Mouse (Mus musculus): ENCODE measurements around the gene Best1.

Best1 gene

GRCm38 (mm10) chr19:10022414-10023303 lies 21.2 kb upstream of the Best1 start:
- no peak for DNase-seq (ENCODE audit: low read depth, low spot score)

GRCm38 (mm10) chr19:10021981-10022380 lies 20.5 kb upstream of the Best1 start:
- DNase-seq (ENCODE audit: low read depth, low spot score) = no peak

DNA sequence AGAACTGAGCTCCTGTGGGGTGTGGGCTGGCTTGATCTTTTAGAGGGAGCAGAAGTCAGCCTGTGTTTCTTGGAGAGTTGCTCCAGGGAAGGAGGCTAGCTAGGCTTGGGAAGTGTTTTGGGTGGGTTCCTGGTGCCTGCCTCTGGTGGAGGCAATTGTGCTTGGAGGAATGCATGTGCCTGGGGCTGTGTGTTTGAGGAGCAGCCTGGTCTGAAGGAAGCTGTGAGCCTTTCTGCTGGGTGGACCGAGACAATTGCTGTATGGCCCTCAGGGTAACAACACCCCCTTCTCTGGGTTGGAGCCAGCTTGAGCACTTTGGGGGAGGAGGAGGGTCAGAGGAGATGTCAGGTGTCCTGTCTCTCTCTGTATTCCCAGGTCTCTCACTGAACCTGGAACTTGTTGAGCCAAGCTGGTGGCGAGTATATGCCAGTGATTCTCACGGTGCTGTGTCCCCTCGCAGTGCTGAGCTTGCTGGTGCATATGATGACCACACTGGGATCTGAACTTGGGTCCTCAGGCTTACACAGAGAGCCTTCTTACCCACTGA lies 17.9 kb upstream of the Best1 start:
- DNase-seq (ENCODE audit: low read depth, low spot score) = no peak

DNA sequence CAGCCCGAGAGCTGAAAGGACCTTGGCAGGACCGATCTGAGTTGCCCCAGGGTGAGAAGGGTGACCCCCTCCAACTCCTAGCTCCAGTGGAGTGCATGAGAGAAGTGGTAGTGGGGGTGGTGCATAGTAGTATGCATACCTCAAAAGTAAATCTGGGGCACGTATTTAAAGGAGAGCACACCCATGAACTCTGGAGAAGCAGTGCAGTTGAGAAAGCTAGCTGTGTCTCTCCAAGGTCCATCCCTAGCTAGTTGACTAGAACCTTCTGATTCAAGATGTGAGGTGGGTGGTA lies 17.0 kb upstream of the Best1 start:
- DNase-seq (ENCODE audit: low read depth, low spot score) = no peak

GRCm38 (mm10) chr19:10017637-10018526 lies 16.4 kb upstream of the Best1 start:
- DNase-seq (ENCODE audit: low read depth, low spot score) = peak; percentile 76

DNA sequence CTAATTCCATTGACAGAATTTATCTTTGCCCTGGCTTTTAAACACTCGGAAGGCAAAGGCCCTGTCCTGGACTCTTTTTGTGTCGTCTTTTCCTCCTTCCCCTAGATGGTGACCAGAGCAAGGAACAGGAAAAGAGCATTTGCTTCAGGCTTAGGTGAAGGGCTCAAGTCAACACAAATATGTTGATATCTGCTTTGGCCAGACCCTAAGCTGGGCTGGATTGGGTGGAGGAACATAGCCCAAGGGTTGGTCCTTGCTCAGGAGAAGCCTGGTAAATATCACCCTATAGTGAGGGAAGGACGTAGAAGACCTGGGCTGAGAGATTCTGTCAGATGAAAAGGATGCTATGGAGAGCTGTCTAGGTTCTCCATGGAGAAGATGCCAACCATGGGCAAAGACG lies 14.7 kb upstream of the Best1 start:
- no peak for DNase-seq (ENCODE audit: low read depth, low spot score)

DNA sequence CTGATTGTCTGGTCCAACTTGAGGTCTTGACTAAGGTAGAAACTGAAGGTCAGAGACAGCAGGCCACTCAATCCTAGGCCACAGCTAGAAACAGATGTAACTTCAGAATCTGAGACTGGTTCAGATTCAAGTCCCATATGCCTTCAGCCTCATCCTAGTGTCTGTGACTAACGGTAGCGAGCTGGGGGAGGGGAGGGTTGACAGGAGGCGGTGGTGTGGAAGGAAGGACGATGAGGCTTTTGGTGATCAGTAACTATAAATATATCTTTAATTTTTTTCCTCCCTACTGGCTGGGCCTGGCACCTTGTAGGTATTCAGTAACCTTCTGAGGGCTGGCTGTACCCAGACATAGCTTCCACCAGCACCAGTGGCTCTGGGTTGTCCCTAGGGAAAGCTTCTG lies 14.0 kb upstream of the Best1 start:
- no peak for DNase-seq (ENCODE audit: low read depth, low spot score)

DNA sequence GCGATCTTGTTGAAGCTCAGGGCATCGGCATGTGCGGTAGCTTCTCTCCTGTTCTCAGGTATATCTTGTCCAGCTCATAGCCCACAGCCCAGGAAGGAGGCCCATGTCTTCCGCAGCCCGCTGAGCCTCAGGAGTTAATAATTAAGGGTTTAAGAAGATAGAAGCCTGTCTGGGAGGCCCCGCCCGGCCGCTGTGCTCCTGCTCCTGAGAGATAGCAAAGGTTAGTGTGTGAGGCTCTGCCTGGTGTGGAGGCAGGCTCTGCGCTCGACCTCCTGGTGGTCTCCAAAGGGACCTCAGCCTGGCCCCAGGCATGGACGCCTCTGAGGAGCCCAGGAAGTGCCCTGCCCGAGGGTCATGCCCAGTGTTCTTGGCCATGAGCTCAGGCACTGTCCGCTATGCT lies 13.4 kb upstream of the Best1 start:
- no peak for DNase-seq (ENCODE audit: low read depth, low spot score)

GRCm38 (mm10) chr19:10013913-10014312 lies 12.5 kb upstream of the Best1 start:
- peak; percentile 90 for DNase-seq (ENCODE audit: low read depth, low spot score)

DNA sequence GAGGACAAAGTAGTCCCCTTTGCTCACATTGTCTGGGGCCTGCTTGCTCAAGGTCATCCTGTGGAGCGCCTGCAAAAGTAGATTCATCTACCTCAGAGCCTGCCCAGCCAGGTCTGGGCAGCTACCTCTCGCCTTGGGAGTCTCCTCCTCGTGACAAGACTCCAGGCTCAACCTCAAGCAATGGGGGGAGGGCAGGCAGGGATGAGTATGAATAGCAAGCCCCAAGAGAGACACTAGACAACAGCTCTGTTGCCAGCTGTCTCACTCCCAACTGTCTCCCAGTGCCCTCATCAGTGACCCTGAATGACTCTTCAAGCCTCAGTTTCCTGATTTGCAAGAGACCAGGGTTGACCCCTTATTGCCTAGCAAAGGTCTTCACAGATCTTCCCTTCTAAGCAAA lies 11.9 kb upstream of the Best1 start:
- no peak for DNase-seq (ENCODE audit: low read depth, low spot score)

DNA sequence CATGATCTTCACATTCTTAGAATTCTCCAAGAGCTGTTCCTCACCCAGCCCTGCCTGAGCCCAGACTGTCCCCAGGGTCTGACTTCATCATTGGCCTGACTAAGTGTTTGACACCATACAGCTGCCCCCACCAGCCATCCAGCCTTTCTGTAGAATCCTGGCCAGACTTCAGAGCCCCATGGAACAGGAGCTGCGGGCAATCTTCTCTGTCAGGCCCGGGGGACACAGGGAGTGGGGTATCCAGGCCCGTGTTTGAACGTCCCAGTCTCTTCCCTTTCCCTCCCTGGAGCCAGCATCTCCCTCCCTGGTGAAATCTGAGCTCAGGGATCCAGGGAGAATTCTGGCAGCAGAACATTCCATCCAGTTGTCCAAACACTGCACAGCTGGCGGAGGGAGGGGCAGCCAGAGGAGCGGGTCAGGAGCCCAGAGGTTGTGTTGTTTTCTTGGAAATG lies 11.4 kb upstream of the Best1 start:
- peak; percentile 74 for DNase-seq (ENCODE audit: low read depth, low spot score)

GRCm38 (mm10) chr19:10011408-10011807 lies 10.0 kb upstream of the Best1 start:
- no peak for DNase-seq (ENCODE audit: low read depth, low spot score)

GRCm38 (mm10) chr19:10003696-10004095 lies 2.3 kb upstream of the Best1 start:
- DNase-seq (ENCODE audit: low read depth, low spot score) = no peak

DNA sequence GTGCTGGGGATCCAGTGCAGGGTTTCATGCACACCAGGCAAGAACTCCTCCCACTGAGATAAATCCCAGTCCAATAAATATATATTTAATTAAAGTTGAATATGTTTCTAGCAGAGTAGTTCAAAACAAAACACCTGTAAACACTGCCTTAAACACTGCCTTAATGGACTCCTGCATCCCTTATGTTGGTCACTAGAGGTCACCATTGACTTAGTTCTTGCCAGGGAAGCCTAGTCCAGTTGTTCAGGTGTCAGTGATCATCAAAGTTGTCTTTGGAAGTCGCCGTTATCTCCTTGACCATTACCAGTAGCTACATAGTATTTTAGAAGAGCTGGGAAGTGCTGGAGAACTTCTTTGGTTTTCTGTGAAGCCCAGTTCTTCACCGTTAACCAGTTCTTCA lies 1.1 kb downstream of the Best1 start:
- no peak for DNase-seq (ENCODE audit: low read depth, low spot score)

GRCm38 (mm10) chr19:9998736-9999486 lies 2.5 kb downstream of the Best1 start:
- DNase-seq (ENCODE audit: low read depth, low spot score) = no peak

- DNase-seq (ENCODE audit: low read depth, low spot score) = no peak
These were observed 3.4 kb downstream of the Best1 start for GRCm38 (mm10) chr19:9998063-9998416.

DNA sequence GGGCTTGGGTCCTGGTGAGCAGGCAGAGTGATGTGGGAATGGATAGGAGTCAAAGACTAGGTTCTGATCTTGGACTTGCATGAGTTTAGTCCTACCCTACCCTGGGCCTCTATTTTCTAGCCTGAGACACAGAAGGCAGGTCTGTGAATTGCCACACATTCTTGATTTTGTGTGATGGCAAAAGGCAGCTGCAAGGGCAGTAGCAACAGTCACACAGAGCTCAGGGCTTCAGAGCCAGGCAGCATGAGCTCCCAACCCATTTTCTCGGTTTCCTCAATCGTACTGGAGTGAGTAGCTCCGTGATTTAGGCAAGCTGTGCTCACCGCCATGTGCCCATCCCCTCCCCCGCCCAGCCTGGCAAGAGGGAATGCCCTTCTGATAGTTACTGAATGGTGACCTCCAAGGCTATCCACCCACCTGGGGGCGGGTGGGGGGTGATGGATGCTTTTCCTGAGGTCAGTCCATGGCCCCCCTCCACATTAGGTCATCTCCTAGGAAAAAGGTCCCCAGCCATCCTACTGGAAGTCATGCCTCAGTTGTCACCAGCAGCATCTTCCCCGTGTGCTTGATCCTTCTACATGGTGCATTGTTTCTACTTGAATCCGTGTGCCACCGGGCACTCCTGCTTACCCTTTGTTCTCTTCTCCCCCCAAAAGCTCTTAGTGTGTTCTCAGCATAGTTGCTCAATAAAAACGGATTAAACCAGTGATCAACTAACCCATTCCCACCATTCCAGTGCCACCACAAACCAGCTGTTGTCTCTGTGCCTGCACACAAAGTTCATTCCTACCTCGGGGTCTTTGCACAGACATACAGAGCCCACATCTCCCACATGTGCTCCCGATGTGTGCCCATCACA lies 4.0 kb downstream of the Best1 start:
- DNase-seq (ENCODE audit: low read depth, low spot score) = no peak

- peak; percentile 90 for DNase-seq (ENCODE audit: low read depth, low spot score)
These were observed 8.3 kb downstream of the Best1 start for GRCm38 (mm10) chr19:9993036-9993656.

- DNase-seq (ENCODE audit: low read depth, low spot score) = no peak
These were observed 9.1 kb downstream of the Best1 start for GRCm38 (mm10) chr19:9992011-9992958.

Data from forelimb bud, embryonic 11.5 days (tissue).